Mouse (Mus musculus): Measurements from ENCODE around the gene Fbxw7. TPM values are rescaled to one million over a fixed set of nuclear protein-coding genes. Genes with fewer than 3 reads are reported as not detected.
"Not testable (repeated sequence)": the region's sequence is repeated elsewhere in the genome, so short reads cannot be mapped to it uniquely, and the experiment has no call there.

Gene Fbxw7
- polyA plus RNA-seq, 1 experiment, result 11.7 TPM

GRCm38 (mm10) chr3:84843594-84843993 lies 28.5 kb downstream of the Fbxw7 start:
- no peak for TF ChIP-seq POLR2A (IDR thresholded peaks at IDR 0.05; ENCODE audit: control insufficient read depth, low read depth, low read length)
- no peak for TF ChIP-seq CTCF (IDR thresholded peaks at IDR 0.05; ENCODE audit: control insufficient read depth, insufficient read depth, insufficient replicate concordance, low read depth, low read length)
- Histone ChIP-seq H3K27ac (ENCODE audit: control insufficient read depth, insufficient read depth, low read depth, low read length) (no peak overlapping the region), H3K36me3 (ENCODE audit: control insufficient read depth, insufficient read depth, low read length) (no peaks in the 10 kb centered on the region), H3K27me3 (ENCODE audit: control insufficient read depth, insufficient read depth, low read length) (no peaks in the 10 kb centered on the region), H3K4me3 (ENCODE audit: control insufficient read depth, low read depth, low read length) (no peak overlapping the region), H3K4me1 (ENCODE audit: control insufficient read depth, insufficient read depth, low read length) (no peaks in the 10 kb centered on the region)

GRCm38 (mm10) chr3:84848798-84849197 lies 33.7 kb downstream of the Fbxw7 start:
- Histone ChIP-seq H3K27me3 (ENCODE audit: control insufficient read depth, insufficient read depth, low read length) (no peaks in the 10 kb centered on the region), H3K4me1 (ENCODE audit: control insufficient read depth, insufficient read depth, low read length) (no peaks in the 10 kb centered on the region), H3K36me3 (ENCODE audit: control insufficient read depth, insufficient read depth, low read length) (no peaks in the 10 kb centered on the region), H3K27ac (ENCODE audit: control insufficient read depth, insufficient read depth, low read depth, low read length) (no peak overlapping the region), H3K4me3 (ENCODE audit: control insufficient read depth, low read depth, low read length) (no peak overlapping the region)
- TF ChIP-seq CTCF (IDR thresholded peaks at IDR 0.05; ENCODE audit: control insufficient read depth, insufficient read depth, insufficient replicate concordance, low read depth, low read length) (no peak), POLR2A (IDR thresholded peaks at IDR 0.05; ENCODE audit: control insufficient read depth, low read depth, low read length) (no peak)

GRCm38 (mm10) chr3:84850418-84850817 lies 35.4 kb downstream of the Fbxw7 start:
- TF ChIP-seq POLR2A (IDR thresholded peaks at IDR 0.05; ENCODE audit: control insufficient read depth, low read depth, low read length) (no peak), CTCF (IDR thresholded peaks at IDR 0.05; ENCODE audit: control insufficient read depth, insufficient read depth, insufficient replicate concordance, low read depth, low read length) (no peak)
- no peaks in the 10 kb centered on the region for H3K27me3 ChIP-seq (ENCODE audit: control insufficient read depth, insufficient read depth, low read length)
- H3K36me3 ChIP-seq (ENCODE audit: control insufficient read depth, insufficient read depth, low read length), result no peaks in the 10 kb centered on the region
- no peak overlapping the region for H3K4me3 ChIP-seq (ENCODE audit: control insufficient read depth, low read depth, low read length)
- no peak overlapping the region for H3K27ac ChIP-seq (ENCODE audit: control insufficient read depth, insufficient read depth, low read depth, low read length)
- H3K4me1 ChIP-seq (ENCODE audit: control insufficient read depth, insufficient read depth, low read length), result no peaks in the 10 kb centered on the region

GRCm38 (mm10) chr3:84851801-84852200 lies 36.7 kb downstream of the Fbxw7 start:
- H3K4me3 ChIP-seq (ENCODE audit: control insufficient read depth, low read depth, low read length), result no peak overlapping the region
- no peak overlapping the region for H3K27ac ChIP-seq (ENCODE audit: control insufficient read depth, insufficient read depth, low read depth, low read length)
- H3K4me1 ChIP-seq (ENCODE audit: control insufficient read depth, insufficient read depth, low read length), result no peaks in the 10 kb centered on the region
- H3K27me3 ChIP-seq (ENCODE audit: control insufficient read depth, insufficient read depth, low read length), result no peaks in the 10 kb centered on the region
- no peak for TF ChIP-seq POLR2A (IDR thresholded peaks at IDR 0.05; ENCODE audit: control insufficient read depth, low read depth, low read length)
- no peak for TF ChIP-seq CTCF (IDR thresholded peaks at IDR 0.05; ENCODE audit: control insufficient read depth, insufficient read depth, insufficient replicate concordance, low read depth, low read length)
- H3K36me3 ChIP-seq (ENCODE audit: control insufficient read depth, insufficient read depth, low read length), result no peaks in the 10 kb centered on the region

GRCm38 (mm10) chr3:84852877-84853276 lies 37.8 kb downstream of the Fbxw7 start:
- Histone ChIP-seq H3K4me3 (ENCODE audit: control insufficient read depth, low read depth, low read length) (no peak overlapping the region), H3K36me3 (ENCODE audit: control insufficient read depth, insufficient read depth, low read length) (no peaks in the 10 kb centered on the region), H3K27me3 (ENCODE audit: control insufficient read depth, insufficient read depth, low read length) (no peaks in the 10 kb centered on the region), H3K27ac (ENCODE audit: control insufficient read depth, insufficient read depth, low read depth, low read length) (no peak overlapping the region), H3K4me1 (ENCODE audit: control insufficient read depth, insufficient read depth, low read length) (no peaks in the 10 kb centered on the region)
- TF ChIP-seq POLR2A (IDR thresholded peaks at IDR 0.05; ENCODE audit: control insufficient read depth, low read depth, low read length) (no peak), CTCF (IDR thresholded peaks at IDR 0.05; ENCODE audit: control insufficient read depth, insufficient read depth, insufficient replicate concordance, low read depth, low read length) (no peak)

GRCm38 (mm10) chr3:84854440-84854839 lies 39.4 kb downstream of the Fbxw7 start:
- no peak for TF ChIP-seq POLR2A (IDR thresholded peaks at IDR 0.05; ENCODE audit: control insufficient read depth, low read depth, low read length)
- no peak for TF ChIP-seq CTCF (IDR thresholded peaks at IDR 0.05; ENCODE audit: control insufficient read depth, insufficient read depth, insufficient replicate concordance, low read depth, low read length)

GRCm38 (mm10) chr3:84860669-84861068 lies 45.6 kb downstream of the Fbxw7 start:
- H3K4me1 ChIP-seq (ENCODE audit: control insufficient read depth, insufficient read depth, low read length), result no peaks in the 10 kb centered on the region
- H3K27ac ChIP-seq (ENCODE audit: control insufficient read depth, insufficient read depth, low read depth, low read length), result no peak overlapping the region
- no peak overlapping the region for H3K4me3 ChIP-seq (ENCODE audit: control insufficient read depth, low read depth, low read length)
- no peak for TF ChIP-seq CTCF (IDR thresholded peaks at IDR 0.05; ENCODE audit: control insufficient read depth, insufficient read depth, insufficient replicate concordance, low read depth, low read length)
- no peak for TF ChIP-seq POLR2A (IDR thresholded peaks at IDR 0.05; ENCODE audit: control insufficient read depth, low read depth, low read length)
- no peaks in the 10 kb centered on the region for H3K36me3 ChIP-seq (ENCODE audit: control insufficient read depth, insufficient read depth, low read length)
- H3K27me3 ChIP-seq (ENCODE audit: control insufficient read depth, insufficient read depth, low read length), result no peaks in the 10 kb centered on the region

More at GRCm38 (mm10) chr3:84854440-84854839, 39.4 kb downstream of the Fbxw7 start:
- Histone ChIP-seq H3K27ac (ENCODE audit: control insufficient read depth, insufficient read depth, low read depth, low read length) (no peak overlapping the region), H3K4me1 (ENCODE audit: control insufficient read depth, insufficient read depth, low read length) (no peaks in the 10 kb centered on the region), H3K27me3 (ENCODE audit: control insufficient read depth, insufficient read depth, low read length) (no peaks in the 10 kb centered on the region), H3K4me3 (ENCODE audit: control insufficient read depth, low read depth, low read length) (no peak overlapping the region), H3K36me3 (ENCODE audit: control insufficient read depth, insufficient read depth, low read length) (no peaks in the 10 kb centered on the region)

GRCm38 (mm10) chr3:84861817-84862216 lies 46.7 kb downstream of the Fbxw7 start:
- H3K27ac ChIP-seq (ENCODE audit: control insufficient read depth, insufficient read depth, low read depth, low read length); H3K4me1 ChIP-seq (ENCODE audit: control insufficient read depth, insufficient read depth, low read length); H3K36me3 ChIP-seq (ENCODE audit: control insufficient read depth, insufficient read depth, low read length); H3K27me3 ChIP-seq (ENCODE audit: control insufficient read depth, insufficient read depth, low read length); H3K4me3 ChIP-seq (ENCODE audit: control insufficient read depth, low read depth, low read length): not testable (repeated sequence)

Data from testis, adult 2 months (tissue).